Mouse (Mus musculus): ENCODE results near the gene Fam19a5.

Fam19a5 gene

DNA sequence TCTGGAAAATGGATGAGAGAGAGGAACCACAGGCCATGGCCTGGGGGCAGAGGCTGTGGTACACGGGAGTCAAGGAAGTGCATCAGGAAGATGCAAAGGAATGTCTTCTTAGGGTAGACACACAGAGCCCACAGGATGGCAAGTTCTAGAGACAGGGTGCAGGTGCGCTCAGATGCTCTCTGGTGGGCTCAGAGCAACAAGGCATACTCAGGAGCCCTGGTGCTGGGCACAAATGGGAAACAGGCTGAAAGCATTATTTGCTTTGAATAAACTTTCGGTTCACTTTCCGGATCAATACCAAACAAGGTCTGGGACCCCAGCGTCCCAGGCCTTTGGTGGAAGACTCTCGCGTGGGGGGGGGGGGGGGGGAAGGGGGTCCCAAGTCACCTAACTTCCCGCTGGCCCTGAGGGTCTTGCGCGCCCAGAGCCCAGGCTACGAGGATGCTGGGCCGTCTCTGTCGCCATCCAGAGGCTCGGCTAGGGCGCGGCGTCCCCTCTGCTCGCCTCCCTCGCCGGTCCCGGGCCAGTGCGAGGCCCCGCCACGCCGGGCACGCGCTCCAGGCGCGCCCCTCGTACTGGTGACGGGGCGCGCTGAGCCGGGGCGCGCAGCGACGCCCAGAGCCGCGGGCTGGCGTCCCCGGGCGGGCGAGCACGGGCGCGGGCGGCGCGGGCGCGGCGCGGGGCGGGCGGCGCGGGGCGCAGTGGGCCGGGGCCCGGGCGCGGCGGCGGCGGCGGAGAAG, at the start of gene Fam19a5:
Fam19a5 (plus strand) TSS at position 701 of the 740 bp plus-strand sequence.
- DNase-seq (ENCODE audit: low read depth, low spot score), result no peak

DNA sequence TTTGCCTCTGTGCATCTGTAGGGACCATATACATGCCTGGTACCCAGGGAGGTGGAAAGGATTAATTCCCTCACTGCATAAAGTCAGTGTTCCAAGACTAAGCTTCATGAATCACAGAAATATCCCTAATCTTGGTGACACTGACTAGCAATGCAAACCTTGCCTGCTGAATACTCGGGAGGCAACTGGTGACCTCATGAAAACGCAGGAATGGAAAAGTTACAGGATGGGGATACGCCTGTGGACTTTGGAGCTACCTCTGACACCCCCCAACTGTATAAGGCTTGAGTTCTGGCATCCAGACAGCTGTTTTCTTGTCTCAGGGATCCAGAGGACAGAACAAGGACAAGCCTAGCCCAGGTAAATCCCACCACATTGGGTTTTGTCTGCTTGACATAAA, 42.4 kb upstream of the Fam19a5 start:
- DNase-seq (ENCODE audit: low read depth, low spot score), result no peak

DNA sequence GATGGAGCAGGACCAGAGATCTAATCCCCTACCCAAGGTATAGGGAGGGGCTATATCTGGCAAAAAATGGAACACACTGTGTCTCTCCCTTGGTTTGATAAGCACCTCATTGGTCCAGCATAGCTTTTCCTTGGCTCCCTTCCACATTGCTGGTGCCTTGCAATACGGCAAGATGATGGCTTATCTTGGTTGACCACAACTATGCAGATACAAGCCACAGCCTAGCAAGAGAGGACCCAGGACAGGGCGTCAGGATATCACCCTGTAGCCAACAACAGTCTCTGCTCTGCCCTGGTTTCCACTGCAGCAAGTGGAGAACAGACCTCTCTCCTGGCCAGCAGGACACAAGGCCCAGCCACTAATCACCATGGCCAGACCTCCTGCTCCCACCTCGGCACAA, 36.8 kb upstream of the Fam19a5 start:
- DNase-seq (ENCODE audit: low read depth, low spot score), result no peak

DNA sequence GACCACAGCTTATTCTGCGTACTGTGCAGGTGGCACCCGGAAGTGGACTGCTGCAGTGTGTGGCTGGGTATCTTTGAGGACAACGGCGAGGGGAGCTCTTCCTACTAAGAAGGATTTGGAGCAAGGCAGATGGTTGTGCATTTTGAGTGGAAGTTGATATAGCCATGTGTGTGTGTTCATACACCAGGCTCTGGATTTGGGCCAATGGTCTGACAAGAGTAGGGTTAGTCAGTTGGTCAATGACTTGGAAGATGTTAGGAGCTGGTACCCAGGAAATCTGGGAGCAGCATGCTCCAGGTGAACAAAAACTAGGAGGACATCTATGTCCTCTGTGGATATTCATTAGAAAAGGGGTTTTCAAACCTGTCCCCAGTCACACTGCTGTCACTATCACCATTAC, 33.2 kb upstream of the Fam19a5 start:
- no peak for DNase-seq (ENCODE audit: low read depth, low spot score)

DNA sequence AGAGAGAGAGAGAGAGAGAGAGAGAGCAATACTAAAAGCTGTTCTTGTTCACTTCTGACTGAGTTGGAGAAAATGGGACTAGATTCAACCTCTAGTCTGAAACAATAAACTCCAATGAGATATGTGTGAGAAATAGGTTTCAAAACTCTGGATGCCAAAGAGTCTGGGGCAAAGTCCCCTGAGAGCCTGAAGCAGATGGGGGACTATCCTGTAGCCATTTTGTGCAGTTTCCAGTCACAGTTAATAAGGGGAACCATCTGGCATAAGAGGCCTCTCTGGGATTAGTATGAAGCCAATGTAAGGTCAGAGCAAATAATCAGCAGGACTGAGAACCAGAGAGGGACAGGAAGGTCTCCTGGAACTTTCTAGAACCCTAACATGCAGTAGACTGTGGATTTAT, 25.9 kb upstream of the Fam19a5 start:
- no peak for DNase-seq (ENCODE audit: low read depth, low spot score)

DNA sequence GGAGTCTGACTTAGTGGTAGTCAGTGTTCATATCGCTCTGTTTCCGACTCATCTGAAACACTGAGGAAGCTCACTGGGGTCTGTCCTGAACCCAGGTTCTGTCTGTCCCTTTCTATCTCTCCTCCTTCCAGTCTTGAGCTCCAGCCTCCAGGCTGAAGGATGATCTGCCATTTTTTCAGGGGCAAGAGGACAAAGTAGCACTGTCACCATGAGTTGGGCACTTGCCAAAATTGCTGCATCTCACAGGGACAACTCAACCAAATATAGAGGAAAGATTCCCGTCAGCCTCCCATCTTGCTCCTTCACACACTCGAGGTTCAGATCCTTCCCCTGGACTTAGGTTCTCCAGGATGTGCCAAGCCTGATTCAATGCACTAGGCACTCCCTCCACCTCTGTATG, 14.8 kb upstream of the Fam19a5 start:
- DNase-seq (ENCODE audit: low read depth, low spot score), result no peak

DNA sequence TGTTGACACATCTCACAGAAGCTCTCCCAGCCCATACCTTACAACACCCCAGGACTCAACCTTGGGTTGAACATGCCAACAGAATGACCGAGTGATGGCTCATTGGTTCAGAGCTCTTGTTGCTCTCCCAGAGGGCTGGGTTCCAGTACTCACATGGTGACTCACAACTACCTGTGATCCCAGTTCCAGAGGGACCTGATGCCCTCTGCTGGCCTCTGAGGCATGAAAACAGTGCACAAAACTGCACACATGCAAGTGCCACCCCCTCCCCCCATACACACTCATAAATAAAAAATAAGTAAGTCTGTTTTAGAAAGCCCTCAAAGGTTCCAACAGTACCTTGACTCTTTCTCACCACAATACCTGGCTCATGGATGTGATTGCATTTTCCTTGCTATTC, 2.4 kb upstream of the Fam19a5 start:
- DNase-seq (ENCODE audit: low read depth, low spot score), result no peak

DNA sequence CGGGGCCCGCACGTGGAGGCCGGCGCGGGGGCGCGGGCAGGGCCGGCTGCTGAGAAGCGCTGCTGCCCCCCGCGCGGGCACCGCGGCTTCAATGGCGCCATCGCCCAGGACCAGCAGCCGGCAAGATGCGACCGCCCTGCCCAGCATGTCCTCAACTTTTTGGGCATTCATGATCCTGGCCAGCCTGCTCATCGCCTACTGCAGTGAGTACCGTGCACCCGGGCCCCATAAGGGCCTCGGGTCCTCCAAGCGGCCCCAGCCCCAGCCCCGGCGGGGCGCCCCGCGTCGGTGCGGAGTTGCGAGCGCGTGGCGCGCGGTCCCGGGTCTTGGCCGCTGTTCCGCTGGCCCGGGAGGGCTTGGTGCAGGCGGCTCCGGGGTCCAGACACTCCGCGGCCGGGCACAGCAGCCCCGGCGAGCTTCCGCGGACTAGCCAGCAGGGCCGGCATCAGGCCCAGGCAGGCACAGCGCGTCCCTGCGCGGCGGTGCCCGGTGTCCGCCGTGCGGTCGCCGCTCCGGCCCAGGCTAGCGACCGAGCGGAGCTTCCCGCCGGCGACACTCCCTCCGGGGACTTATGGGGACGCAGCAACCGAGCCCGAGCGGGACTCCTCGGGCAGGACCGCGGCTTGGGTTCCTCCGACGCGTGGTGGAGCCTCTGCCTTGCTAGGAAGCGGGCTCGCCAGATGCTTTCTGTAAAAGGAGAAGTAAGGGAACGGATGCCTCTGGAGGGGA, 466 bp downstream of the Fam19a5 start:
- no peak for DNase-seq (ENCODE audit: low read depth, low spot score)

DNA sequence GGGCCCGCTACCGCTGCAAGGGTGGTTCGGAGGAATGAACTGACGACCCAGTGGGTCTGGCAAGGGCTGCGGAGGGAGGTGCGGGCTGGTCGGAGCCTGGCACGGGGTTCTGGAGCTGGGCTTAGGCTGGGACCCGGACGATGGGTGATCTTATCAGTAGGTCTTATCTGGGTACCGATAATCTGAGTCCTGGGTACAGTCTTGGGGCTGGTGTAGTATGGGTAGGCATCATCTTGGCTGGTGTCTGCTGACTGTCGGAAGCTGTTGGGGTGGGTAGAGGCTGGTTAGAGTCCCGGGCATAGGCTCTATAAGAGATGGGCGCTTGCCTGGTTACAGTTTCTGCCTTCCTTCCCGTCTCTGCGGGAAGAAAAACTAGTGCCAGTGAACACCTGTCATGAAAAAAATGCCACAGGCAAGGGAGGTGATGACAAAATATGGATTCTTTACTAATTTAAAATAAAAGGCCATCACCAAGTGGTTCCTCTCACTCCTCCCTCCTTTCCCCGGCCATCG, 1.1 kb downstream of the Fam19a5 start:
- DNase-seq (ENCODE audit: low read depth, low spot score), result no peak

DNA sequence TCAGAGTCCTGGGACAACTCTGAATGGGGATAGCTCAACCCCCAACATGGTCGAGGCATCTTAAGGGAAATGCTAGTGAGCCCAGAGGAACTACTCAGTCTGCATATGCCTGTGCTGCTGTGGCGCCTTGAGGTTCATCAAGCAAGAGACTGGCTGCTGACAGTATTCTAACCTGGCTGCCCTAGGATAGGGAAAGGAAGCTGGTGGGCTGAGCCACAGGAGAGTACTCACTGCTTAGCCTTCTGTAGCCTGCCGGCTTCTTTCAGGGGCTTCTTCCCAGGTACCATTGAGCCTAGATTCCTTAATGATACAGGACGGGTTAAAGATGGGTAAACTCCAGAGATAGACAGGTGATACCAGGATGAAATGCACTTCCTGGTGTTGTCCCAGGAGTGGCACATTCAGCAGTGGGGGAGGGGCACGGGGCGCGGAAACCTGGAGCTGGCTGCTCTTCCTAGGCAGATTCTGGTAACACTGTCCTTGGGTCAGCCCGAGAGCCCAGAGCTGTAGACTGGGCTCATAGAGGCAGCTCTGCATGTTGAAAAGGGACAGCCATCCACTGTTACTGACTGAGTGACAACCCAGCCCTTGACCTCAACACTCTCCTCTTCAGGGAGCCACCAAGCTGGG, 1.7 kb downstream of the Fam19a5 start:
- DNase-seq (ENCODE audit: low read depth, low spot score), result no peak

DNA sequence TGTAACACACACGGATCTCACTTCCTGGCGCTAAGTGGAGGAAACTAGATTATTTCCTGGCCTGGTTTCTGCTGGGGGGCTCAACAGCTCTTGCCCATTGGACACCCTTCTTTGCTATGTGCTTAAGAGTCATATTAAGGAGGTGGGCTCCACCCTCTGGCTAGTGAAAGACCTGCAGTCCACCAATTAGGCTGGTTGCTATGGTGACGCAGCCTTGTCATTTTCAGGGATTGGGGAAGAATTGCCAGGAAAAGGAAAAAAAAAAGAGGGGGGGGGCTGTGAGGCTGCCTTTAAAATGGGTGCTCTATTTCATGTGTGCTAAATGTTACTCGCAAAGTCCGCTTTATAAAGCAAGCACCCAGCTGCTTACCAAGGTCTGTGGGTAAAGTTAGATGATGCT, 2.9 kb downstream of the Fam19a5 start:
- DNase-seq (ENCODE audit: low read depth, low spot score), result no peak

DNA sequence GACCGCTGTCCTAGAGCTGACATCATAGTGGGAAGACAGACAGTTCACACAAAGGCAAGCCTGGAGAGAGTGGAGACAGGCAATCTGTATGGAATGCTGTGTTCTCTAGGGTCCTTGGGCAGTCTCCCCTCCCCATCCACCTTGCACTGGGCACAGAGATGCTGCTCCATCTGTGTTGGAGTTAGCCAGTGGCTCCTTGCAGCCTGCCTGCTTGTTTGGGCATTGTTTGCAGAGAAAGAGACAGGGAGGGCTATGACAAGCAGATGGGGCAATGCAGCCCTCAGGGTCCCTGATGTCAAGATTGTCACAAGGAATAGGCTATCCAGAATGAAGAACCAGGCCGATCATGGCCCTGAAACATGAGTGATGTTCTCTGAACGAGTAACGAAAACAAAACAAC, 5.6 kb downstream of the Fam19a5 start:
- DNase-seq (ENCODE audit: low read depth, low spot score), result no peak

DNA sequence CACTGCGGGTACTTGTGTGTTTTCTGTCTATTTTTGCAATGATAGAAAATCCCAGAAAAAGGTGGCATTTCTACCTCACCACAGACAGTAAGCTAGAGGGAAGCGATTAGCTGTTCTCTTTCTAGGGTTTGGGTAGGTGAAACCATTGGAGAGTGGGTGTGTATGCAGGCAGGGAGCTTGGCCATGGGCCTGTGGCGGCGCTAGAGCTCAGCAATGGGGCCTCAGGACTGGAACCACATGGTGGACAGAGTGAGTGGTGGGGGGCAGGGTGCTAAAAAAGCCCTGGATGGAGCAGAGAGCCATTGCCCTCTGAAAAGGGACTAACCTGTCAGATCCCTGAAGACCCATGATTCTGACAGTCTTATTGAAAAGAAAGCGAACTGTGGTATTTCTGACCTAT, 6.7 kb downstream of the Fam19a5 start:
- no peak for DNase-seq (ENCODE audit: low read depth, low spot score)

DNA sequence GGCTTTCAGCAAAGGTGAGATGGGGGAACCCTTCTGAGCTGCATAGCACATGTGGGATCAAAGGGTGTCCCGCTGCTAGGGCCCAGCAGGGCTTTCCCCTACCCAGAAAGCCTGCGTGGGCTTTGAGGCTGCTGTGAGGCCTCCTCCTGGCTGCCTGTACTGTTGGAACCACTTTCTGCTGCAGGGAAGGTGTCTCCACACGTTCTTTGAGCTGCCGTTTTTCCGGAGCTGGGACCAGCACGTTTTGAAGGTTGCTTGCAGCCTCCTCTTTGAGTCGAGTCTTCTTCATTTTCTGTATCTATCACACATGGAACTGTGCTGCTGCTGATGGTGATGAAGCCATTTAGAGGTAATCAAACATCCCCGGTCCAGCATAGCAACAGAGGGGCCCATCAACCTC, 7.5 kb downstream of the Fam19a5 start:
- no peak for DNase-seq (ENCODE audit: low read depth, low spot score)

DNA sequence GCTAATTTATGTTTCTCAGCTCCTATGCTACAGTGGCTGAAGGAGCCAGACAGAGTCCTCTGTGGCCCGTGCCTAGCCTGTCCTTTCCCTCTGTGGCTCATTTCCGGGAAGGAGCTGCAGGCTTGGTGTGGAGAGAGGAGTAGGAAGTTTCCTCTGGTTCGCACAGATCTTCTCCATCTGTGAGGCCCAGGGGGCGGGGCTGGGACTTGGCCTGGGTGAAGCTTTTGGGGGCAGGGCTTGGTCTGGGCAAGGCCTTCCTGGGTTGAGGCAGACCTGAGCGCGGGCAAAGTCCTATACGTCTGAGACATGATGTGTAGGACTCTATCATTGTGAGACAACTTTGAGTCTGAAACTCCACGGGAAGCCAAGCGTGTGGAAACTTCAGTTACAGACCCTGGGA, 11.7 kb downstream of the Fam19a5 start:
- no peak for DNase-seq (ENCODE audit: low read depth, low spot score)

DNA sequence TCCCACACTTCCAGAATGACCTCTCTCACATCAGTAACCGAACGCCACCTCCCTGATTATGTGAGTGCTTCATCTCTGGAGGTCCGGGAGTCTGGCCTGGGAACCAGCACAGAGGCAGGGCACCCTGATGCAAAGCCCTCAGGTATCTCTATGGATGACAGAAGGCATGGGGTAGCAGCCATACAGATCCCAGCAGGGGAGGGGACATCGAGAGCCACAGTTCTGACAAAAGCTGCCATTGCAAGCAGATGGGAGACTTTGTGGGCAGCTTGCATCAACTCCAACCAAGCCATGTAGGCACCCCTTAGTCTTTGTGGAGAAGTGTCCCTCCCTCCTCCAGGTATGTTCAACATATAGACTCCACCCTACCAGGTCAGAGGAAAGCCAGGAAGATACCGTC, 20.2 kb downstream of the Fam19a5 start:
- DNase-seq (ENCODE audit: low read depth, low spot score), result no peak

DNA sequence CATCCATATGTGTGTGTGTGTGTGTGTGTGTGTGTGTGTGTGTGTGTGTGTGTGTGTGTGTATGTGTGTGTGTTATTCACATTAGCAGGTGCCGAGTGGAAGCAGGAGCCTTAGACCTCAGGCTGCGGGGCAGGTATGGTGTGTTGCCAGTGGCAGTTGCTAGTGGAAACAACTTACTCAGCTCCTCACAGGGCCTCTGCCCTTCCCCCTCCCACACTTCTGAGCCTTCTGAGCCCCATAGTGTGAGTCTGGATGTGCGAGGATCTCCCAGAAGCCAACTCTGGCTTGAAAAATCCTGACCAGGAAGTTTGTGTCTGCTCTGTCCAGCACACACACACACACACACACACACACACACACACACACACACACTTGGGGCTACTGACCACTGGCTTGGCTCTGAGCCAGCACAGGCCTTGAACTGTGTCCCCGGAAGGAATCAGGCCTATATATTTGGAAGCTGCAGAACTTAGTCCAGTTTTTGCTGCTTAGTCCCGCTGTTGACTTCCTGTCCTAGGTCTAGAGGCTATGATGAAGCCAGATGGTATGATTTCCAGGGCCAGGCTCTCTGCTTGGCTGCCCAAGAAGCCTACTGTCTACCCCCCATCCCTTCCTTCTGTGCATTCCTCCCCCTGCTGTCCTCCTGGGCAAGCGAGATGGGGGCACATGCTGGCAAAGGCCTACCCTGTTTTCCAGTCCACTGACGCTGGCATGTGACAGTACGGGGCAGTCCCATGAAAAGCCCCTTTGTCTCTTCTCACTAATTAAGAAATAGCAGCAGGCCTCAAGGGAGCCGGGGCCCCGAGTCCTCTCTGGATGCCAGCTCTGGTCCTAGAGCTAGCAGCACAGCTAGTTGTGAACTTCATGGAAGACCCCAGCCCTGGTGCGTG, 22.2 kb downstream of the Fam19a5 start:
- no peak for DNase-seq (ENCODE audit: low read depth, low spot score)

DNA sequence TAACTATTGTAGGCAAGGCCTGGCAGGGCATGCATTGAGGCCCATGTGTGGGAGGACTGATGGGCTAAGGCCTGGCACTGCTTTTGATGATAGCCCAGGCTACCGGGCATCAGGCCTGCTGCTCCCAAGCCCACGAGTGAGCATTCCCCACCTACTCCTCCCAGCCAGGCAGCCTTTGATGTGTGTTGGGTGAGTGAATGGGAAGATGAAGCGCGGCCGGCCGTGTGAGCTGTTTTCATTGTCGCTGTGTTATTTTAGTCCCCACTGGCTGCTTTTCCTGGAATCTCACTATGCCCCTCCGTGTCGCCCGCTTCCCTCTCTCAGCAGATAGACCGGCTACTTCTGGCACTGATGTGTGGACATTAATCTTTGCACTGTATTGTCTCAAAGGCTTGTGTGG, 26.1 kb downstream of the Fam19a5 start:
- no peak for DNase-seq (ENCODE audit: low read depth, low spot score)

DNA sequence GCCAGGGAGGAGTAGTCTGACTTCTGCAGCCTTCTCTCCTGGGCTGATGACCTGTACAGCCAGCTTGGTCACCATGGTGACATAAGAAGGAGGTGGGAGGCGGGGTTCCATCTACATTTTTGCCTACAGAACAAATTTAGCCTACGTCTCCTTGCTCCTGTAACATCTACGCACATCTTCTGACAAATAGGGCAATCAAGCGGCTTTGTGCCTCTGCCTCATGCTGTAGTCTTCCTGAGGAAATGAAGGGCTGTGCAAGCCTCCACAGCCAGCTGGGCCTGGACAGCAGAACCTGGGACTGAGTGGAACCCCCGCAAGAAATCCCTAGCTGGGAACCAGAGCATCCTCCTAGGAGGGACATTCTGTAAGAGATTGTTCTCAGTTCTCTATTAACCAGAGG, 35.8 kb downstream of the Fam19a5 start:
- no peak for DNase-seq (ENCODE audit: low read depth, low spot score)

DNA sequence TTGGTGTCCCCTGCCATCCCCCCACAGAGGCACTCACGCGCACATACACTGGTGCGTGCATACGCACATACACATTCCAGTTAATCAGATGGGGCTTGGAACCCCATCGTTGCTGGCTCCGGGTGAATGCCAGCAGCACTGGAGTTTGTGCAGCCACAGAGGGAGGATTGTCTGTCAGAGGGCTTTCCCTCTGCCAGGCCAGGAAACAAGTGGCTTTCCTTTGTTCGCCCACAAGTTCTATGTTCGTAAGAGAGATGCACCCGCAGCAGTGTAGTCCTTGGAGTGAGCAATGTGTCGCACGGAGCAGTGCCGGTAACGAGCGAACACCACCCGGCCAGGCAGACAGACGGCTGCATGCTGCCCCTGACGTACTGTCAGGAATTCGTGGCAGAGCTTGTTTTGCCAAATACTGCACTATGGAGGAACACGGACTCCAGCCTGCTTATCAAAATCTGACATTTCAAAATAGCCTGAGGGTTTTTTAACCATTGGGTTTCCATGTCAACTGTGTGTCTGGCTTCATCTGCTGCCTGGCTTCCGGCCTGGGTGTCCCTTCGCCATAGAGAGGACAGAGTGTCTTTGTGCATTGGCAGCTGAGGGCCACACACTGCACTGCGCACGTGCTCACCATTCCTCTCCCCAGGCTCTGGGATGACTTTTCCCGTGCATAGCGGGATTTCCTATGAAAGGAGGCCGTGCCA, 40.0 kb downstream of the Fam19a5 start:
- DNase-seq (ENCODE audit: low read depth, low spot score), result no peak

DNA sequence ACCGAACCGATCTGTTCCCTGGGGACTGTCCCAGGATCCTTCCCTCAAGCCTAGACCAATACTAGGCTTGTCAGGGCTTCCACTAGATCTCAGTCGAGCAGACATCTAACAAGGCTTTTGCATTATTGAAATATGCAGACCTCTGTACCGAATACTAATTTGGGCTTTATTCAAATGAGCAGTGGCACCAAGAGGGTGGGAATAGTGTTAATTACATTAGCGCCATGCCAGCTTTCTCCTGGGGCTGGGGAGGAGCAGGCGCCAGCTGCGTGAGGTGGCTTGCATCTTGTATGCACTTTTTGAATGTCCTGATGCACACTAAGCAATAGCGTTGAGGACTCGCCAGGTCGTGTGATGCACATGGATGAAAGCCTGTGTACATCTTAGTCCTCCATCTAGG, 46.9 kb downstream of the Fam19a5 start:
- DNase-seq (ENCODE audit: low read depth, low spot score), result no peak
